Mouse (Mus musculus): Measurements from ENCODE around the gene Azgp1. TPM values are rescaled to one million over a fixed set of nuclear protein-coding genes. Genes with fewer than 3 reads are reported as not detected.
"Not testable (repeated sequence)": the region's sequence is repeated elsewhere in the genome, so short reads cannot be mapped to it uniquely, and the experiment has no call there.

The Azgp1 gene
- not detected in 2 replicates for polyA plus RNA-seq (2015; fragmentation: Nextera tagmentation; extraction: Ambion mirVana)

DNA sequence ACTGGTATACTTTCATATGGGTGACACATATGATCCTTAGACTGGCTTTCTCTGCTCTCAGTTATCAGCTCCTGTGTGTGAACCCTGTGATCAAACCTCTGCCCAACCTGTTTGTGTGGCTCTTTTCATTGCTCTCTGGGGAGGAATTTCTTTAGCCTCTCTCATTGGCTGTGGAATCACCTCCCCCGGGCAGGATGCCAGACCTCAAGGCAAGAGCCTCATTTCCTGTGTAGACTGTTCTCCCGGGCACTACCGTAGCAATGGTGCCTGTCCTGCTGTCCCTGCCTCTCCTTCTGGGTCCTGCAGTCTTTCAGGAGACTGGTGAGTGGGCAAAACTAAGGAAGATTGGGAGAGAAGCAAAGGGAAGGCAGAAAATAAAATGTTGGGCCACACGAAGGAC, at the start of gene Azgp1:
Gene Azgp1, plus strand, starts transcription at position 221 of the 400 bp plus-strand sequence.
- ATAC-seq = no peak
- no peak within 1 kb of the TSS for H3K4me2 ChIP-seq
- H3K9ac ChIP-seq = no peak within 1 kb of the TSS
- H3K27ac ChIP-seq = no peak within 1 kb of the TSS
- H3K4me1 ChIP-seq = no peaks in the 10 kb centered on the region
- no peak within 1 kb of the TSS for H3K4me3 ChIP-seq
- H3K36me3 ChIP-seq (ENCODE audit: poor library complexity, severe bottlenecking) = no peaks in the 10 kb centered on the region
- WGBS = 90% methylated on average over 4 of the region's 4 CpGs
- H3K27me3 ChIP-seq = no peaks in the 10 kb centered on the region
- H3K9me3 ChIP-seq (replicated peaks) = no peaks in the 10 kb centered on the region

DNA sequence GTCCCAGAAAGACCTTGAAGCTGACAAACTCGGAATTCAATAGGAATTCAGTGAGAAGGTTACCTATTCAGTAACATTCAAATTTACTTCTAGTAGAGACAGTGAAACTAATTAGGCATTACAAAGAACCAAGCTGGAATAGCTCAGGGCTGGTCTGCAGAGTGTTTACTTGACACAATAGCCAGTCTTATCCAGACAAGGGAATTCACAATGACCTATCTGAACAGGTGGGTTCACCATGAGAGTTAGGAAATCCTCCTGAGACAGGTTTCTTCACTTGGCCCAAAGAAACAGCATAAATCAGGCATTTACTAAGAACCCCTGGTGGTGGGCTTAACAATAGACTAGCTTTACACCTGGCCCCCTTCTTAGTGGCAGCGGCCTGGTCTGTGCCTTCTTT, 47.4 kb upstream of the Azgp1 start:
- 66% methylated on average over 2 of the region's 2 CpGs for WGBS
- not testable (repeated sequence) for H3K4me1 ChIP-seq; H3K4me2 ChIP-seq; H3K4me3 ChIP-seq; ATAC-seq; H3K9ac ChIP-seq; H3K27ac ChIP-seq; H3K9me3 ChIP-seq (replicated peaks); H3K36me3 ChIP-seq (ENCODE audit: poor library complexity, severe bottlenecking); H3K27me3 ChIP-seq

DNA sequence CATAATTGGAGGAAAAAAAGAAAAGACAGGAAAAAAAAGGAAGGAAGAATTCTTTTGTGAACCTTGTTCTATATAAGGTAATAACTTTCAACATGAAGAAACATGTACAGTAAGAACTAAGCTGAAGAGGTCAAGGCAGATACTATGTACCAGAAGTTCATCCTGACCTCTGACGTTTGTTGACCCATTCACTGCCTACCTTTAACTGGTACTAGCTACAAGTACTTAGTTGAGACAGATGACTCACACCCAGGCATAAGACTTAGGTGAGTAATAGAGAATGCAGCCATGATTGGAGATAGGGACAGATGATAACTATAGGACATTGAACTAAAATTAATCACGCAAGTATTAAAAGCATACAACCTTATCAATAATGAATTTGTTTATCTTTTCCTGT, 44.8 kb upstream of the Azgp1 start:
- H3K36me3 ChIP-seq (ENCODE audit: poor library complexity, severe bottlenecking) = no peaks in the 10 kb centered on the region
- H3K4me3 ChIP-seq = no peak overlapping the region
- no peaks in the 10 kb centered on the region for H3K9me3 ChIP-seq (replicated peaks)
- no peak for ATAC-seq
- no peaks in the 10 kb centered on the region for H3K27me3 ChIP-seq
- WGBS = 88% methylated on average over 2 of the region's 2 CpGs
- no peak overlapping the region for H3K4me2 ChIP-seq
- no peak overlapping the region for H3K27ac ChIP-seq
- no peak overlapping the region for H3K9ac ChIP-seq
- H3K4me1 ChIP-seq = no peaks in the 10 kb centered on the region

DNA sequence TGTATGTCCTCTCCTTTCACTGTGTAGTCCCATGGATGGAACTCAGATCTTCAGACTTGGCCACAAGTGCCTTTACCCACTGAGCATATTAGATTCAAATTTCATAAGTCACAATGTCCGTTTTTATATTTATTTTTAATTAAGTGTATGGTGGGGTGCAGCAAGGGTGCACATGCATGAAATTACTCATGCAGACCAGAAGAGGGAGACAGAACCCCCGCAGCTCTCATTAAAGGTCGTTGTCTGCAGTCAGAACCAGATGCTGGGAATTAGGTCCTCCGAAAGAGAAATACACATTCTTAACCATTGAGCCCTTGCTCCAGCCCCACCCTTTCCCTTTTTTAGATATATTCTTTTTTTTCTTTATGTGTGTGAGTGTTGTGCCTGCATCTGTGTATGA, 44.1 kb upstream of the Azgp1 start:
- no peak overlapping the region for H3K27ac ChIP-seq
- no peak overlapping the region for H3K4me3 ChIP-seq
- 61% methylated on average over 4 of the region's 4 CpGs for WGBS
- H3K9ac ChIP-seq = no peak overlapping the region
- H3K36me3 ChIP-seq (ENCODE audit: poor library complexity, severe bottlenecking) = no peaks in the 10 kb centered on the region
- no peaks in the 10 kb centered on the region for H3K9me3 ChIP-seq (replicated peaks)
- H3K4me2 ChIP-seq = no peak overlapping the region
- no peaks in the 10 kb centered on the region for H3K4me1 ChIP-seq
- ATAC-seq = no peak
- no peaks in the 10 kb centered on the region for H3K27me3 ChIP-seq

DNA sequence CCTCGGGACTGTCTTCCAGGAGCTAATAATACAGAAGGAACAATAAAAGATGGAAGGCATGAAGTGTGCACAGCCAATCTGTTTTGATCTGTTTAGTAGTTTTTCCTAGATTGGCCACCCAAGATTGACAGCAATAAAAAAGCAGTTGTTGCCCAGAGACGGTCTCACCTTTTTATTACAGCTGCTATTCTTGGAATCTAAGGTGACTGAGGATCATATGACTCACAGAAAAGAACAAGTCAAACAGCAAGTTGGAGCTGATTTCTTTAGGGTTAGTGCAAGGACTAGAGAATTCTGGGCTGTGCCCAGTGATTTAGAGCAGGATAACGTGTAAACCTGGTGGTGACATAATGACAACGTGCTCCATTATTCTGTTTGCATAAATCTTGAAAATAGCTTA, 40.4 kb upstream of the Azgp1 start:
- no peaks in the 10 kb centered on the region for H3K36me3 ChIP-seq (ENCODE audit: poor library complexity, severe bottlenecking)
- H3K9ac ChIP-seq = no peak overlapping the region
- ATAC-seq = no peak
- H3K27me3 ChIP-seq = no peaks in the 10 kb centered on the region
- H3K4me2 ChIP-seq = no peak overlapping the region
- no peak overlapping the region for H3K27ac ChIP-seq
- H3K9me3 ChIP-seq (replicated peaks) = no peaks in the 10 kb centered on the region
- 84% methylated on average over 4 of the region's 4 CpGs for WGBS
- H3K4me1 ChIP-seq = no peaks in the 10 kb centered on the region
- H3K4me3 ChIP-seq = no peak overlapping the region

DNA sequence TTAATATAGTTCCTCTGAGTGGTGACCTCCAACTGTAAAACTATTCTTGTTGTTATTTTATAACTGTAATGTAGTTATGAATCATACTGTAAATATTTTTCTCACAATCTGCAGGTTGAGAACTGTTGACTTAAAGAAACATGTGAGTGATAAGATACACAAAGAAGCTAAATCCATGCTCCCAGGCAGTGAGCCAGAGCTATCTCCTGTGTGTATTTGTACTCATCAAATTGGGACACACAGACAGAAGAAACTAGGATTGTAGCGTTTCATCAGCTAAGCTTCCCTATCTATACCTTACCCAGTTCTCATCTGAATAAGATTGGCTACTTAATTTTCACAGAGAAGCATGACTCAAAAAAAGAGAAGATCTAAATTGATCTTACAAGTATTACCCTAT, 38.2 kb upstream of the Azgp1 start:
- H3K4me3 ChIP-seq = no peak overlapping the region
- no peak overlapping the region for H3K27ac ChIP-seq
- no peak overlapping the region for H3K4me2 ChIP-seq
- H3K9me3 ChIP-seq (replicated peaks) = no peaks in the 10 kb centered on the region
- H3K36me3 ChIP-seq (ENCODE audit: poor library complexity, severe bottlenecking) = no peaks in the 10 kb centered on the region
- H3K9ac ChIP-seq = no peak overlapping the region
- 76% methylated on average over 1 of the region's 1 CpGs for WGBS
- no peaks in the 10 kb centered on the region for H3K4me1 ChIP-seq
- H3K27me3 ChIP-seq = no peaks in the 10 kb centered on the region
- ATAC-seq = no peak

DNA sequence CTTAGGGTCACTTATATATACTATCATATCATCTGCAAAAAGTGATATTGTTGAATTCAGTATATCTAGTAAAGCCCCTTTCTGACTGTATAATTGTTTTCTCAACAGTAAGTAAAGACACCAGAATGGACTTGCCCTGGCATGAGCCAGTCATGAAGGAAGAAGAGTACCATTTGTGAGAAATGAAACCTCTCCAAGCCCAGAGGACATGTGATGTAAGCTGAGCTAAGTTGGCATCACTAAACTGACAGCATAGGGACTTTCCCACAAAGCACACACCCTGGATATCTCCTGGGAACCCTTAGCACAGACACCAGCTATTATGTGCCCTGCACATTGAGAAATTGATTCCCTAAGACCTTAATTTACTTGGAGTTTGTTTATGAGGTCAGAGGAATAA, 34.0 kb upstream of the Azgp1 start:
- no peak overlapping the region for H3K4me2 ChIP-seq
- no peak for ATAC-seq
- H3K9ac ChIP-seq = no peak overlapping the region
- no peak overlapping the region for H3K27ac ChIP-seq
- H3K4me1 ChIP-seq = no peaks in the 10 kb centered on the region
- no peaks in the 10 kb centered on the region for H3K27me3 ChIP-seq
- no peak overlapping the region for H3K4me3 ChIP-seq
- no peaks in the 10 kb centered on the region for H3K9me3 ChIP-seq (replicated peaks)
- no peaks in the 10 kb centered on the region for H3K36me3 ChIP-seq (ENCODE audit: poor library complexity, severe bottlenecking)

DNA sequence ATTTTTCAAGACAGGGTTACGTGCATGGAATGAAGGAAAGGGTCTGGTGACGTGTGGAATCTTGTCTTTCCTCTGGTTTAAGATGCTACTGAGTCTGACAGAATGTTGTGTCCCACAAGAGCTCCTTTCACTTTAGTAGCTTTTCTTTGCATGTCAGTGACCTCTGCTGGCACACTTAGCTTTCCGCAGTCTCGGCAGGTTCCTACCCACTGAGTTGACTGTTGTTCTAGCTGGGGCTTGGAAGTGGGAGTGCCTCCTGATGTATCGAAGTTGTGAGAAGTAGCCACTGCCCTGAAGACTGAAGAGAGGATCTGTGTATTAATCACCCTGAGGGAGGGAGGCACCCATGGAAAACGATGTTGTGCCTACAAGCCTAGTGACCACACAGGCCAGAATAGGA, 30.1 kb upstream of the Azgp1 start:
- 51% methylated on average over 6 of the region's 6 CpGs for WGBS
- no peak for ATAC-seq

DNA sequence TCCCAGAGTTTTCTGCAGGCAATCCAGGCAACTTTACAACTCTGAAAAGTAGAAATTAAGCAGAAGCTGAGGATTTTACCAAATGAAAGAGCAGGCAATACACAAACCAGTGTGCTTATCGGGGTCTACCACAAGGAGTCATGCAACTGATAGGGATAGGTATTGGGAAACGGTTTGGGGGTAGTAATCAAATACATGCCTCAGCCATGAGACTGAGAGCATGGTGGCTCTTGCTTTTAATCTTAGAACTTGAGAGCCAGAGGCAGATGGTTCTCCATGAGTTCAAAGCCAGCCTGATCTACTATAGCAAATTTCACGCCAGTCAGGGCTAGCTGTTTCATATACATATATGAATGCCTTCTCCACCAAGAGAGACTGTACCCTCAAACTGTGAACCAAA, 24.9 kb upstream of the Azgp1 start:
- 90% methylated on average over 3 of the region's 3 CpGs for WGBS
- ATAC-seq = no peak

More for the DNA sequence above, 30.1 kb upstream of the Azgp1 start:
- Histone ChIP-seq H3K36me3 (ENCODE audit: poor library complexity, severe bottlenecking) (no peaks in the 10 kb centered on the region), H3K4me2 (no peak overlapping the region), H3K27ac (no peak overlapping the region), H3K27me3 (no peaks in the 10 kb centered on the region), H3K9me3 (replicated peaks) (no peaks in the 10 kb centered on the region), H3K4me1 (no peaks in the 10 kb centered on the region), H3K4me3 (no peak overlapping the region), H3K9ac (no peak overlapping the region)

DNA sequence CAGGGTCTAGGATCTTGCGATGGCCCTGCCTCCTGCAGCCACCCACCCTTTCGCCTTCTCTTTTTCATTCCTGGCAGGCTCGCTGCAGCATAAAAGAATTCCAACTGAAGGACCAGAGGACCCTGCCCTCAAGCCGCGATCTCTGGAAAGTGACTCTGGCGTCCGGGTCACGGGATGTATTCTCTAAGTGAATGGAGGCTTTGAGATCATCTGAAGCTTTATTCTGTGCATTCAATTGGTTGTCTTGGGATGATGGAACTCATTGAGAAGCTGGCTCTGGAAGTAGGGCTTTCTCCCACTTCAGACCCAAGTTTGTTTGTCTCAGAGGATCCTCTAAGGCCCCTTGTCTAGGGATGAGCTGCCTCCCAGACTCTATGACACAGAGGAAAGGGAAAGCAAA, 18.4 kb upstream of the Azgp1 start, which contains the start of gene Gjc3:
Gene Gjc3, minus strand, starts transcription at position 154 of the 400 bp plus-strand sequence.
- WGBS = 65% methylated on average over 8 of the region's 8 CpGs
- no peaks in the 10 kb centered on the region for H3K36me3 ChIP-seq (ENCODE audit: poor library complexity, severe bottlenecking)

More for the DNA sequence above, 24.9 kb upstream of the Azgp1 start:
- no peak overlapping the region for H3K4me2 ChIP-seq
- no peaks in the 10 kb centered on the region for H3K27me3 ChIP-seq
- no peaks in the 10 kb centered on the region for H3K4me1 ChIP-seq
- H3K4me3 ChIP-seq = no peak overlapping the region
- H3K9ac ChIP-seq = no peak overlapping the region
- H3K9me3 ChIP-seq (replicated peaks) = no peaks in the 10 kb centered on the region
- H3K36me3 ChIP-seq (ENCODE audit: poor library complexity, severe bottlenecking) = no peaks in the 10 kb centered on the region
- no peak overlapping the region for H3K27ac ChIP-seq

DNA sequence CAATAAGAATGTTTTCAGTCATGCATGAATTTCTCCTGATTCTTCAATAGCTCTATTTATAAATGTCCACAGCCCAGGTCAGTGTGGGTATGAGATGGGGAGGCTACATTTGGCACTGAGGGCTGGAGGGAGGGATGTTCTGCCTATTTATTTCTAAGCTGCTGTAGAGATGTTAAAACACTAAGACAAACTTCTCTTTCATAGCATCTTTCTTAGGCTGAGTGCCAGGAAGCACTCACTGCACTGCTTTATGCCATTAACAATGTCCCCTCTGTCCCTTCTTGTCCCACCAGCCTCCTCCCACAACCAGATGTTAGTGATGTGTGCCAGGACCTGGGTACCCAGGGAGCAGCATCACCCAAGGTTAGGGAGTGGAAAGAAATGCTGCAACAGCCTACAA, 14.8 kb upstream of the Azgp1 start:
- H3K9me3 ChIP-seq (replicated peaks) = no peaks in the 10 kb centered on the region
- H3K4me1 ChIP-seq = no peaks in the 10 kb centered on the region
- H3K27ac ChIP-seq = no peak overlapping the region
- no peaks in the 10 kb centered on the region for H3K27me3 ChIP-seq
- H3K9ac ChIP-seq = no peak overlapping the region
- ATAC-seq = no peak
- no peaks in the 10 kb centered on the region for H3K36me3 ChIP-seq (ENCODE audit: poor library complexity, severe bottlenecking)
- no peak overlapping the region for H3K4me3 ChIP-seq
- H3K4me2 ChIP-seq = no peak overlapping the region

More for the DNA sequence above, 18.4 kb upstream of the Azgp1 start, which contains the start of gene Gjc3:
- ATAC-seq = no peak
- Histone ChIP-seq H3K4me3 (no peak within 1 kb of the TSS), H3K4me2 (no peak within 1 kb of the TSS), H3K4me1 (no peaks in the 10 kb centered on the region), H3K9me3 (replicated peaks) (no peaks in the 10 kb centered on the region), H3K27me3 (no peaks in the 10 kb centered on the region), H3K27ac (no peak within 1 kb of the TSS), H3K9ac (no peak within 1 kb of the TSS)

DNA sequence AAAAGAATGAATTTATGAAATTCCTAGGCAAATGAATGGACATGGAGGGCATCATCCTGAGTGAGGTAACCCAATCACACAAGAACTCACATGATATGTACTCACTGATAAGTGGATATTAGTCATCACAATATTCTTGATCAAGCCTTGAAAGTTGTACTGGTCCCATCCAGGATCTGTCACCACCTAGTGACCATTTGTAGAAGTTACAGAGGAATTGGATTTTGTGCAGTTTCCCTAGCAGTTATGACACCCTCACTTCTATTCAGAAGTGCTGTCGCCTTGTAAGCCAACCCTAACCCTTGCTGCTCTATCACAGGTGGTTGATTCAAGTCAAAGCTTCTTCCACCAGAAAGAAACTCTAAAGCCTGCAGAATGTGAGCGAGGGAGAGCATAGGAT, 8.2 kb upstream of the Azgp1 start:
- Histone ChIP-seq H3K9me3 (replicated peaks) (no peaks in the 10 kb centered on the region), H3K27me3 (no peaks in the 10 kb centered on the region)

DNA sequence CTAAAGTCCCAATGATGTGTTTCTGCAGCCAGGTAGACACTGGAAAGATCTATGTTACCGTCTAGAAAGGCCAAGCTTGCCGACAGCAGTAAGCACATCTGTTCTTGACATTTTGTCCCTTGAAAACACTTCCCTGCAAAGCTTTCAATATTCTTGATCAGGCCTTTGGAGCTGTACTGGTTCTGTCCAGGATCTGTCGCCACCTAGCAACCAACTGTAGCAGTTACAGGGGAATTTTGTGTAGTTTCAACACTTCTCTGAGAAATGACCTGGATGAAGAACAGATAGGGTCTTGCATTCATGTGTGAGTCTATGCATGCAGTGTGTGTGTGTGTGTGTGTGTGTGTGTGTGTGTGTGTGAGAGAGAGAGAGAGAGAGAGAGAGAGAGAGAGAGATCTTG, 7.6 kb upstream of the Azgp1 start:
- 54% methylated on average over 3 of the region's 3 CpGs for WGBS
- H3K9me3 ChIP-seq (replicated peaks) = no peaks in the 10 kb centered on the region

More for the DNA sequence above, 8.2 kb upstream of the Azgp1 start:
- Histone ChIP-seq H3K4me2 (no peak overlapping the region), H3K27ac (no peak overlapping the region), H3K36me3 (ENCODE audit: poor library complexity, severe bottlenecking) (no peaks in the 10 kb centered on the region), H3K9ac (no peak overlapping the region), H3K4me1 (no peaks in the 10 kb centered on the region), H3K4me3 (no peak overlapping the region)
- no peak for ATAC-seq
- 70% methylated on average over 2 of the region's 2 CpGs for WGBS

More for the DNA sequence above, 7.6 kb upstream of the Azgp1 start:
- H3K4me2 ChIP-seq = no peak overlapping the region
- H3K4me3 ChIP-seq = no peak overlapping the region
- H3K4me1 ChIP-seq = no peaks in the 10 kb centered on the region
- H3K27me3 ChIP-seq = no peaks in the 10 kb centered on the region
- H3K36me3 ChIP-seq (ENCODE audit: poor library complexity, severe bottlenecking) = no peaks in the 10 kb centered on the region
- no peak overlapping the region for H3K27ac ChIP-seq
- H3K9ac ChIP-seq = no peak overlapping the region
- no peak for ATAC-seq
